Mouse (Mus musculus): ENCODE measurements around the gene Chd1.

Gene Chd1

DNA sequence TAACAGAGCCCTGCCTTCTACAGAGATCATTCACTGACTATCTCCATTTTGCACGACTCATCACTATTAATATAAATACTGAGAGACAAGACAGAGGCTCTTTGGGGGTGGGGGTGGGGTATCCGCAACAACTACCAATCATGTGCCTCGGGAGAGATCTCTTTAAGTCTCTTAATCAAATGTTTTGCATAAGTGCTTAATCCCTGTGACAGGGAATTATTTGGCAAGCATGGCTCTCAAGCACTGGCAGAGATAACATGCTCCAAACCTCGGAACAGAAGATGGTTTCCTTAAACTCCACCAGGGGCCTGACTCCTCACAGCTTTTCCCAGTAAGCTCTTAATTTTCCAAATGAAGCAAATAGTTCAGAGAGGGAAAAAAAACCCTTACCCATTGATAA is 103.2 kb downstream of the Chd1 start:
- intact Hi-C loops (cut with DNase I): no loop called here

DNA sequence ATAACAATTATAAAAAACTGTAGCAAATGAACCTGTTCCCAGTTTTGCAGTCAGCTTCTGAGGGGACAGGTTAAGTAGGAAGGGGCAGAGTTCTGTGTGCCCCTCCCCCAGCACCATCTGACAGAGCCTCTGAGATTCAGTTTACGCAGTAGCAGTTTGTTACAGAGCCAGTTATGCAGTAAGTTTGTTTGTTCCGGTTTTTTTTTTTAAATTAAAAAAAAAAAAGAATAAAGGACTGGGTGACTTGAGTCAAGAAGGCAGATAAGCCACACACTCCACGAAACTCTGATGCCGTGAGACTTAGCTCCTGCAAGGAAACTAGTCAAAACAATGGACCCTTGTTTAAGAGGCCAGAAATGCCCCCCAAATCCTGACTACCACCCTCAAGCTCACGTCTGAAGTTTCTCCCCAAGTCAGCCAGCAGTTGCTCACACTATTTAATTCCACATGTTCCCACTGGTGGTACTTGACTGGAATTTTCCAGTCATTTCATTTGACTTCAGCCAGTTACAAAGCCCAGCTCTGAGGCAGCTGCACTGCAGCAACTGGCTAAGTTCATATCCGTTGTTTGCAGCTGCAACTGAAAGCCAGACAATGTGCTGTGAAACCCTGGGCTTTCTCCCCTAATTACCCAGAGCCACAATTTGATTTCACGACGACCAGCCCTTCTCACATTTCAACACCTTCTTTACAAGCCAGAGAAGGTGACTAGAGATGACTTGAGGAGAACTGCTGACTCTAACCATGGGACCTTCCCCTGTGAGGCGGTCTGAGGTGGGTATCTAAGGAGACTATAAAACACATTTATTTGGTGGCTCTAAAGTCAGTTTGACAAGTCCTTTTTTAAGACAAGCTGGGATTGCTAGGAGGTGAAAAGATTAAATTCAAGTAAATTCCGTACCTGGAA is 104.0 kb downstream of the Chd1 start:
- intact Hi-C loops (cut with DNase I): no loop called here

DNA sequence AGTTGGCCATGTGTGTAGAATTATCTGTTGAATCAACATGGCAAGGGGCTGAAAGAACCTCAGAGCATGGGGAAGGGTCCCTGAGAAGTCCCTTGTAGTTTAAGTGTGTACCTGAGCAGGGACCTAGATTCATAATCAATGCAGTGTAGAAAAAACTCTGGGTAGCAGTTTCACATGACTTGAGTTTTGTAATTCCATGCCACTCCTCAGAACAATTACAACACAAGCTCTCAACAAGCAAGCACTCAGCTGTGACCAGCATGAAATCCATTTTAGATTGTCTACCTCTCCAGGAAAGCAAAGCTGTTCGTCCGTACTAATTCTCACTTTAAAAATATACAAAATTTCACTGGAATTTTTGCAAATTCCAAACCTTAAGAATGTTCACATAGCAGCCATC is 105.2 kb downstream of the Chd1 start:
- intact Hi-C loops (cut with DNase I): no loop called here

GRCm38 (mm10) chr17:15812136-15812778 is 107.5 kb downstream of the Chd1 start:
- intact Hi-C loops (cut with DNase I): no loop called here

DNA sequence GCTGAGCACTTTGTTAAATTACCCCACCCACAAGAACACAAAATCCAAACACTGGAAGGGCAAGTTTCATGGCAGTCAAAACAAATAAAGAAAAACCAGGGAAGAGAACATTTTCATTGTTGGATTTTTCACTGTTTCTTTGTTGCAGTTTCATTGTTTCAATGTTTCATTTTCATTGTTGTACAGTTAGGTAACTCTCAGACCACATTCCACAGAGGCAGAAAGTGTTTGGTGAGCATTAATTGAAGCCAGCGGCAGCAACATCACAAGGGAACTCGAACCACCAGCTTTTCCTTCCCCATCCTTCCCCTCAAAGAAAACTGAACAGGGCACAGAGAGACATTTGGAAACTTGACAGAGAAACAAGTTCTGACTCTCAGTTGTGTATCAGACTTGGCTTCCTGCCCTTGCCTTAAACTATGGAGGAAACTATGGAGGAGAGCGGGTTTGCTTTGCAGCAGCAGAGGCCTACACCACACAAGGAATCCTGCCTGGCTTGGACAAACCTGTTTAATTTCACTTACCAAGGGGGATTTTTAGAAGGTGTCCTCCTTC is 109.0 kb downstream of the Chd1 start:
- intact Hi-C loops (cut with DNase I): no loop called here

DNA sequence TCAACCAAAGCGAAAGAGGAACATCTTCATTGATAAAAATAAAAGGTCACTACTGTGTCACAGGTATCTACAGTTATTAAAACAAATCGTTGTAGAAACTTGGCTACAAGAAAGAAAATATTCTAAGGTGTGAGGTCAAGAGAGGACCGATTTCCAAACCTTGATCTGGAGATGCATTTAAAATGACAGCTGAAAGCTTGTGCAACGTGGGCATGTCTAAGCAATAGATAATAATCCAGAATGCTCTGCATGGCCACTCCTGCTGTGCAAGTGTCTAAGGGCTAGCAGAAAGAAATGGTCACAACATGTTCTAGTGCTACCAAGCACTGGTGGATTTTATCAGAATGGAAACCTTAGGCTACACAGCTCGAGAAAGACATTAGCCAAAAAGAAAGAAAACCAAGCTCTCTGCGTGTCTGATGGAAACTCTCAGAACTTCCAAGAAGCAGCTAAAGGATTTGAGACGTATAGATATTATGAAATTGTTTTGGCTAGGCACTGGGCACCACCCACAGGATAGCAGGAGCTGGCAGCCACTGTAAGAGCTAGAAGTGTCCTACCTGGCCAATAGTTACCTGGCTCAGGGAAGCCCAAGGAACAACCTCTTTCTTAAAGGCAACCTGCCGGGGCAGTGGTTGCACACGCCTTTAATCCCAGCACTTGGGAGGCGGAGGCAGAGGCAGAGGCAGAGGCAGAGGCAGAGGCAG is 110.7 kb downstream of the Chd1 start:
- intact Hi-C loops (cut with DNase I): no loop called here

- intact Hi-C loops (cut with DNase I): no loop called here
Observed at GRCm38 (mm10) chr17:15816379-15817095, 111.8 kb downstream of the Chd1 start.

DNA sequence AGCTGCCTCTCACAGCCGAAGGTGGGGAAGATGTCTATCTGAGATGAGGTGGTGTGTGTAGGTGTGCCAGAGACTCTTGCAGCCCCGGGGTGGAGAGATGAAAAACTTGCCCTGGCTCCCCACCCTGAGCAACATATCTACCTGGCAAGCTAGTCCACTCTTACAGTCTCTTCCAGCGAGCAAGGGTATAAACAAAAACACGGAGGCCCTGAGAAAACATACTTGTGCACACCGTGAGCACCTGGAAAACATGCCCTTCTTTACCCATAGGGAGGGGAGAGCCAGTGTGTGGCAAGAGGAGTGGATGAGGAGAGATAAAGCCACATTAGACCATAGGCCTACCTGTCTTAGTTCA is 112.3 kb downstream of the Chd1 start:
- intact Hi-C loops (cut with DNase I): no loop called here

GRCm38 (mm10) chr17:15817634-15818033 is 112.9 kb downstream of the Chd1 start:
- intact Hi-C loops (cut with DNase I): no loop called here

DNA sequence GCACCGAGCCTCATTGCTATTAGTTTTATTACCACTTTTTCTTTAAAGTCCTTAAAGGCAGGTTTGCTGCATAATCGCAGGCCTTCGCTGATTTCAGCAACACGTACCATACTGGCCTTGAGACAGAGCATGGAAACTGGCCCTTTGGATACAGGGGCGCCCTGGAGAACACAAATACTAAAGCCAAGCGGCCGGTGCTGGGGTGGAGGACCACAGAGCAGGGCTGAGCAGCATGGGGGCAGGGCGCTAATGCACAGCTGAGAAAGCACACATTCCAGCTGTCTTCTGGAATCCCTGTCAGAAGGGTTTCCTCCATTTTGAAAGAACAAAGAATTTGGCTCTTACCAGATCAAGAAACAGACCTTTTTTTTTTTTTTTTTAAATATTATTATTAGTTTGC is 113.6 kb downstream of the Chd1 start:
- intact Hi-C loops (cut with DNase I): no loop called here

- intact Hi-C loops (cut with DNase I): no loop called here
Observed at GRCm38 (mm10) chr17:15820146-15820545, 115.4 kb downstream of the Chd1 start.

GRCm38 (mm10) chr17:15820761-15821160 is 116.0 kb downstream of the Chd1 start:
- intact Hi-C loops (cut with DNase I): no loop called here

GRCm38 (mm10) chr17:15821706-15822105 is 116.9 kb downstream of the Chd1 start:
- intact Hi-C loops (cut with DNase I): no loop called here
